Mouse (Mus musculus) heart, embryonic 10.5 days (tissue): Measurements from ENCODE around the gene Gpcpd1. TPM values are rescaled to one million over a fixed set of nuclear protein-coding genes. Genes with fewer than 3 reads are reported as not detected.

Source experiments
- DNase-seq: peaks from one replicate; pipeline ENCODE4 v3.0.0-alpha.2; 2017; ENCODE audit warnings: low spot score
- H3K27ac ChIP-seq: fragments of 300-500 bp; sonication (generic); 2 replicates; pipeline ENCODE4 v1.5.1; 2016; ENCODE audit warnings: mild to moderate bottlenecking
- H3K27me3 ChIP-seq: fragments of 300-500 bp; sonication (generic); 2 replicates; pipeline ENCODE4 v1.6.1; 2016; ENCODE audit warnings: mild to moderate bottlenecking; ENCODE audit not compliant: poor library complexity, insufficient read depth, severe bottlenecking
- H3K36me3 ChIP-seq: fragments of 300-500 bp; sonication (generic); 2 replicates; pipeline ENCODE4 v1.6.1; 2016; ENCODE audit warnings: mild to moderate bottlenecking, moderate library complexity
- H3K4me1 ChIP-seq: fragments of 300-500 bp; sonication (generic); 2 replicates; pipeline ENCODE4 v1.6.1; 2016; ENCODE audit warnings: mild to moderate bottlenecking
- H3K4me3 ChIP-seq: fragments of 300-500 bp; sonication (generic); 2 replicates; pipeline ENCODE4 v1.5.1; 2016; ENCODE audit warnings: mild to moderate bottlenecking, moderate library complexity
- H3K9me3 ChIP-seq: fragments of 300-500 bp; sonication (generic); 2 replicates; pipeline ENCODE4 v1.6.1; 2016; ENCODE audit warnings: mild to moderate bottlenecking, moderate library complexity
- WGBS: fragments of 180-500 bp; shearing (Covaris S2); methylation state at CpG from one replicate; pipeline ENCODE4 v1.1.7; 2016; 5-methylcytosine and 5-hydroxymethylcytosine counted together
- polyA plus RNA-seq: library from polyadenylated mRNA; unstranded; fragments of >200 nt; fragmentation: Nextera tagmentation; extraction: Ambion mirVana; gene quantifications from 2 replicates; pipeline ENCODE4 v1.2.1, GENCODE M21; 2016

The Gpcpd1 gene
- polyA plus RNA-seq, 1 experiment from 2014 or later, result 28.0 TPM

- Histone ChIP-seq H3K4me1 (no peaks in the 10 kb centered on the region), H3K27ac (no peak overlapping the region)
- no peak for DNase-seq
Observed at GRCm38 (mm10) chr2:132527864-132528263, 59.7 kb downstream of the Gpcpd1 start.

GRCm38 (mm10) chr2:132526894-132527532 is 60.5 kb downstream of the Gpcpd1 start:
- Histone ChIP-seq H3K27me3 (no peaks in the 10 kb centered on the region), H3K36me3 (peaks cover 23% of the 10 kb centered on the region; the same call in 1 of the 2 replicates), H3K4me3 (no peak overlapping the region), H3K27ac (no peak overlapping the region), H3K4me1 (no peaks in the 10 kb centered on the region), H3K9me3 (no peaks in the 10 kb centered on the region)
- 81% methylated on average over 10 of the region's 10 CpGs for WGBS
- DNase-seq, result no peak

More at GRCm38 (mm10) chr2:132527864-132528263, 59.7 kb downstream of the Gpcpd1 start:
- H3K27me3 ChIP-seq, result no peaks in the 10 kb centered on the region
- H3K36me3 ChIP-seq, result peaks cover 29% of the 10 kb centered on the region; the same call in 1 of the 2 replicates
- no peaks in the 10 kb centered on the region for H3K9me3 ChIP-seq
- no peak overlapping the region for H3K4me3 ChIP-seq
- WGBS, result 82% methylated on average over 1 of the region's 1 CpGs

- no peak overlapping the region for H3K27ac ChIP-seq
- no peak for DNase-seq
Observed at GRCm38 (mm10) chr2:132526110-132526509, 61.4 kb downstream of the Gpcpd1 start.

GRCm38 (mm10) chr2:132518021-132518901 is 69.3 kb downstream of the Gpcpd1 start:
- H3K27ac ChIP-seq, result no peak overlapping the region
- WGBS, result 41% methylated on average over 18 of the region's 18 CpGs
- no peaks in the 10 kb centered on the region for H3K9me3 ChIP-seq
- H3K27me3 ChIP-seq, result no peaks in the 10 kb centered on the region
- peaks cover 13% of the 10 kb centered on the region for H3K4me1 ChIP-seq
- no peaks in the 10 kb centered on the region for H3K36me3 ChIP-seq
- H3K4me3 ChIP-seq, result 0 out of 2 replicates have a peak overlapping the region, but pooled peaks have one; percentile 22
- peak; percentile 76 for DNase-seq

More at GRCm38 (mm10) chr2:132526110-132526509, 61.4 kb downstream of the Gpcpd1 start:
- no peaks in the 10 kb centered on the region for H3K27me3 ChIP-seq
- no peaks in the 10 kb centered on the region for H3K4me1 ChIP-seq
- H3K36me3 ChIP-seq, result peaks cover 16% of the 10 kb centered on the region; the same call in 1 of the 2 replicates
- no peaks in the 10 kb centered on the region for H3K9me3 ChIP-seq
- H3K4me3 ChIP-seq, result no peak overlapping the region
- 63% methylated on average over 4 of the region's 4 CpGs for WGBS

GRCm38 (mm10) chr2:132517194-132517836 is 70.2 kb downstream of the Gpcpd1 start:
- no peak overlapping the region for H3K27ac ChIP-seq
- peaks cover 20% of the 10 kb centered on the region for H3K4me1 ChIP-seq
- H3K9me3 ChIP-seq, result no peaks in the 10 kb centered on the region
- WGBS, result 75% methylated on average over 6 of the region's 6 CpGs
- no peak for DNase-seq
- H3K36me3 ChIP-seq, result no peaks in the 10 kb centered on the region
- H3K4me3 ChIP-seq, result no peak overlapping the region
- no peaks in the 10 kb centered on the region for H3K27me3 ChIP-seq

GRCm38 (mm10) chr2:132516130-132517030 is 71.1 kb downstream of the Gpcpd1 start:
- H3K27me3 ChIP-seq, result no peaks in the 10 kb centered on the region
- WGBS, result 30% methylated on average over 16 of the region's 16 CpGs
- no peak overlapping the region for H3K4me3 ChIP-seq

GRCm38 (mm10) chr2:132515607-132516006 is 71.9 kb downstream of the Gpcpd1 start:
- Histone ChIP-seq H3K4me1 (peaks cover 21% of the 10 kb centered on the region), H3K27ac (no peak overlapping the region), H3K27me3 (no peaks in the 10 kb centered on the region), H3K9me3 (no peaks in the 10 kb centered on the region), H3K36me3 (no peaks in the 10 kb centered on the region), H3K4me3 (no peak overlapping the region)
- no peak for DNase-seq
- 70% methylated on average over 13 of the region's 13 CpGs for WGBS

More at GRCm38 (mm10) chr2:132516130-132517030, 71.1 kb downstream of the Gpcpd1 start:
- no peak overlapping the region for H3K27ac ChIP-seq
- DNase-seq, result peak; percentile 84
- peaks cover 21% of the 10 kb centered on the region for H3K4me1 ChIP-seq
- H3K9me3 ChIP-seq, result no peaks in the 10 kb centered on the region
- H3K36me3 ChIP-seq, result no peaks in the 10 kb centered on the region

- H3K9me3 ChIP-seq, result no peaks in the 10 kb centered on the region
- peaks cover 21% of the 10 kb centered on the region for H3K4me1 ChIP-seq
- no peaks in the 10 kb centered on the region for H3K36me3 ChIP-seq
- 87% methylated on average over 14 of the region's 14 CpGs for WGBS
- no peak overlapping the region for H3K27ac ChIP-seq
- DNase-seq, result no peak
- no peaks in the 10 kb centered on the region for H3K27me3 ChIP-seq
- no peak overlapping the region for H3K4me3 ChIP-seq
Observed at GRCm38 (mm10) chr2:132515076-132515475, 72.5 kb downstream of the Gpcpd1 start.

GRCm38 (mm10) chr2:132514353-132514752 is 73.2 kb downstream of the Gpcpd1 start:
- WGBS, result 65% methylated on average over 6 of the region's 6 CpGs
- no peaks in the 10 kb centered on the region for H3K36me3 ChIP-seq
- DNase-seq, result no peak

GRCm38 (mm10) chr2:132513371-132514181 is 74.0 kb downstream of the Gpcpd1 start:
- Histone ChIP-seq H3K27ac (no peak overlapping the region), H3K4me3 (no peak overlapping the region), H3K36me3 (no peaks in the 10 kb centered on the region), H3K4me1 (peaks cover 19% of the 10 kb centered on the region), H3K27me3 (no peaks in the 10 kb centered on the region), H3K9me3 (no peaks in the 10 kb centered on the region)
- DNase-seq, result no peak
- 62% methylated on average over 12 of the region's 12 CpGs for WGBS

More at GRCm38 (mm10) chr2:132514353-132514752, 73.2 kb downstream of the Gpcpd1 start:
- Histone ChIP-seq H3K4me1 (peaks cover 21% of the 10 kb centered on the region), H3K4me3 (no peak overlapping the region), H3K9me3 (no peaks in the 10 kb centered on the region), H3K27me3 (no peaks in the 10 kb centered on the region), H3K27ac (no peak overlapping the region)

GRCm38 (mm10) chr2:132512977-132513351 is 74.6 kb downstream of the Gpcpd1 start:
- DNase-seq, result no peak
- Histone ChIP-seq H3K27me3 (no peaks in the 10 kb centered on the region), H3K4me1 (peaks cover 12% of the 10 kb centered on the region), H3K27ac (0 out of 2 replicates have a peak overlapping the region, but pooled peaks have one; percentile 67), H3K4me3 (peak overlapping the region; percentile 39), H3K36me3 (no peaks in the 10 kb centered on the region), H3K9me3 (no peaks in the 10 kb centered on the region)
- 76% methylated on average over 11 of the region's 11 CpGs for WGBS
